Mouse (Mus musculus) cerebellum, adult 2 months (tissue): ENCODE measurements at regions not wholly inside any gene's neighbourhood (a gene's known extent, or its start where the extent isn't known, plus 50 kb on each side); places are given as distances from the start of the nearest gene placed in this dataset.

Source experiments
- CTCF ChIP-seq: fragments of 200-500 bp; IDR thresholded peaks from 2 replicates; pipeline ENCODE4 v1.5.1; 2011; ENCODE audit warnings: low read depth, mild to moderate bottlenecking, control low read depth, low read length, moderate library complexity, borderline replicate concordance; ENCODE audit not compliant: insufficient read depth
- POLR2A ChIP-seq: fragments of 200-500 bp; IDR thresholded peaks from 2 replicates; pipeline ENCODE4 v1.6.1; 2011; ENCODE audit warnings: low read length, control low read depth, borderline replicate concordance; ENCODE audit not compliant: insufficient read depth

DNA sequence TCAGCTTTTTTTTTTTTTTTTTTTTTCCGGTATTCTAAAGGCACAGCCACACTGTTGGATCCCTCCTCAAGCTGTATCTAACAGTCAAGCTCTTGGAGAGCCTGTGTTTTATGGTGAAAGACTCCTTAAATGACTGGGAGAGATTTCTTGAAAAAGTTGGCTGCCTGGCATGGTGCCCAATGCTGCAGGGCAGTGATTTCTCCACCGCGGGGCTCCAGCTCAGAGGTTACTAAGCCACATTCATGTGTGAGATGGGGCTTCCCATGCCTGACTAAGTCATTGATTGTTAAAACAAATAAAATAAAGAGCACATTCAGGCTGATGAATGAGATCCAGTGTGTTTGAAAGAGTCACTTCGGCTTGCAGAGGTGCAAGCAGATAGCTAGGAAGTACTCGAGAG, 139.2 kb upstream of the Eci2 start:
- TF ChIP-seq POLR2A (no peak), CTCF (no peak)
